Mouse (Mus musculus): ENCODE data around the gene Afm. TPM values are rescaled to one million over a fixed set of nuclear protein-coding genes. Genes with fewer than 3 reads are reported as not detected.

The Afm gene
- polyA plus RNA-seq, 1 experiment from 2014 or later: 34.6 TPM

GRCm38 (mm10) chr5:90565205-90565604 lies 46.5 kb downstream of the Afm start:
- 60% methylated on average over 6 of the region's 6 CpGs for WGBS (ENCODE audit: insufficient replicate concordance)
- no peak overlapping the region for H3K27ac ChIP-seq (ENCODE audit: low read length)
- no peak overlapping the region for H3K4me3 ChIP-seq (ENCODE audit: low read depth, low read length)
- no peaks in the 10 kb centered on the region for H3K4me1 ChIP-seq (ENCODE audit: control insufficient read depth, low read depth, low read length)
- no peaks in the 10 kb centered on the region for H3K36me3 ChIP-seq (ENCODE audit: control insufficient read depth, insufficient read depth)
- no peaks in the 10 kb centered on the region for H3K27me3 ChIP-seq (ENCODE audit: control insufficient read depth, insufficient read depth, low read depth, low read length)
- H3K4me2 ChIP-seq (ENCODE audit: low read depth, low read length): no peak overlapping the region
- no peak overlapping the region for H3K9ac ChIP-seq (ENCODE audit: low read depth, low read length)
- no peak for ATAC-seq (ENCODE audit: low read depth)
- H3K9me3 ChIP-seq (replicated peaks; ENCODE audit: control insufficient read depth, low read length): no peaks in the 10 kb centered on the region

GRCm38 (mm10) chr5:90567788-90568187 lies 49.1 kb downstream of the Afm start:
- H3K9ac ChIP-seq (ENCODE audit: low read depth, low read length): no peak overlapping the region
- H3K27ac ChIP-seq (ENCODE audit: low read length): peak overlapping the region; percentile 56
- H3K36me3 ChIP-seq (ENCODE audit: control insufficient read depth, insufficient read depth): no peaks in the 10 kb centered on the region
- no peaks in the 10 kb centered on the region for H3K4me1 ChIP-seq (ENCODE audit: control insufficient read depth, low read depth, low read length)
- no peak overlapping the region for H3K4me2 ChIP-seq (ENCODE audit: low read depth, low read length)
- ATAC-seq (ENCODE audit: low read depth): 0 out of 2 replicates have a peak, but pooled peaks have one; percentile 30
- H3K27me3 ChIP-seq (ENCODE audit: control insufficient read depth, insufficient read depth, low read depth, low read length): no peaks in the 10 kb centered on the region
- H3K9me3 ChIP-seq (replicated peaks; ENCODE audit: control insufficient read depth, low read length): no peaks in the 10 kb centered on the region
- H3K4me3 ChIP-seq (ENCODE audit: low read depth, low read length): no peak overlapping the region
- 51% methylated on average over 5 of the region's 5 CpGs for WGBS (ENCODE audit: insufficient replicate concordance)

- Histone ChIP-seq H3K27ac (ENCODE audit: low read length) (peak overlapping the region; percentile 56), H3K4me3 (ENCODE audit: low read depth, low read length) (no peak overlapping the region), H3K4me1 (ENCODE audit: control insufficient read depth, low read depth, low read length) (no peaks in the 10 kb centered on the region), H3K9me3 (replicated peaks; ENCODE audit: control insufficient read depth, low read length) (no peaks in the 10 kb centered on the region), H3K4me2 (ENCODE audit: low read depth, low read length) (no peak overlapping the region), H3K9ac (ENCODE audit: low read depth, low read length) (no peak overlapping the region), H3K36me3 (ENCODE audit: control insufficient read depth, insufficient read depth) (no peaks in the 10 kb centered on the region), H3K27me3 (ENCODE audit: control insufficient read depth, insufficient read depth, low read depth, low read length) (no peaks in the 10 kb centered on the region)
- ATAC-seq (ENCODE audit: low read depth): peak; percentile 89
Measured at GRCm38 (mm10) chr5:90568338-90568737, 49.6 kb downstream of the Afm start.

- H3K4me2 ChIP-seq (ENCODE audit: low read depth, low read length): no peak overlapping the region
- H3K4me3 ChIP-seq (ENCODE audit: low read depth, low read length): no peak overlapping the region
- H3K9ac ChIP-seq (ENCODE audit: low read depth, low read length): no peak overlapping the region
- H3K4me1 ChIP-seq (ENCODE audit: control insufficient read depth, low read depth, low read length): no peaks in the 10 kb centered on the region
- H3K9me3 ChIP-seq (replicated peaks; ENCODE audit: control insufficient read depth, low read length): no peaks in the 10 kb centered on the region
- ATAC-seq (ENCODE audit: low read depth): no peak
- H3K36me3 ChIP-seq (ENCODE audit: control insufficient read depth, insufficient read depth): no peaks in the 10 kb centered on the region
- H3K27me3 ChIP-seq (ENCODE audit: control insufficient read depth, insufficient read depth, low read depth, low read length): no peaks in the 10 kb centered on the region
- 62% methylated on average over 3 of the region's 3 CpGs for WGBS (ENCODE audit: insufficient replicate concordance)
- H3K27ac ChIP-seq (ENCODE audit: low read length): no peak overlapping the region
Measured at GRCm38 (mm10) chr5:90571216-90571615, 52.5 kb downstream of the Afm start.

GRCm38 (mm10) chr5:90577751-90578150 lies 59.0 kb downstream of the Afm start:
- no peaks in the 10 kb centered on the region for H3K27me3 ChIP-seq (ENCODE audit: control insufficient read depth, insufficient read depth, low read depth, low read length)
- H3K9ac ChIP-seq (ENCODE audit: low read depth, low read length): no peak overlapping the region
- H3K4me3 ChIP-seq (ENCODE audit: low read depth, low read length): no peak overlapping the region
- H3K36me3 ChIP-seq (ENCODE audit: control insufficient read depth, insufficient read depth): no peaks in the 10 kb centered on the region
- no peak overlapping the region for H3K4me2 ChIP-seq (ENCODE audit: low read depth, low read length)
- H3K27ac ChIP-seq (ENCODE audit: low read length): no peak overlapping the region
- H3K9me3 ChIP-seq (replicated peaks; ENCODE audit: control insufficient read depth, low read length): no peaks in the 10 kb centered on the region
- 0 out of 2 replicates have a peak, but pooled peaks have one; percentile 37 for ATAC-seq (ENCODE audit: low read depth)
- 62% methylated on average over 9 of the region's 9 CpGs for WGBS (ENCODE audit: insufficient replicate concordance)
- no peaks in the 10 kb centered on the region; the same call in 1 of the 2 replicates for H3K4me1 ChIP-seq (ENCODE audit: control insufficient read depth, low read depth, low read length)

- 67% methylated on average over 9 of the region's 9 CpGs for WGBS (ENCODE audit: insufficient replicate concordance)
- no peak overlapping the region for H3K27ac ChIP-seq (ENCODE audit: low read length)
Measured at GRCm38 (mm10) chr5:90579556-90579955, 60.8 kb downstream of the Afm start.

GRCm38 (mm10) chr5:90582179-90582578 lies 63.4 kb downstream of the Afm start:
- Histone ChIP-seq H3K36me3 (ENCODE audit: control insufficient read depth, insufficient read depth) (no peaks in the 10 kb centered on the region), H3K4me1 (ENCODE audit: control insufficient read depth, low read depth, low read length) (no peaks in the 10 kb centered on the region; the same call in 1 of the 2 replicates), H3K27ac (ENCODE audit: low read length) (peak overlapping the region; percentile 63; the same call in 1 of the 2 replicates), H3K4me3 (ENCODE audit: low read depth, low read length) (no peak overlapping the region), H3K9me3 (replicated peaks; ENCODE audit: control insufficient read depth, low read length) (no peaks in the 10 kb centered on the region), H3K4me2 (ENCODE audit: low read depth, low read length) (no peak overlapping the region), H3K27me3 (ENCODE audit: control insufficient read depth, insufficient read depth, low read depth, low read length) (no peaks in the 10 kb centered on the region), H3K9ac (ENCODE audit: low read depth, low read length) (no peak overlapping the region)
- WGBS (ENCODE audit: insufficient replicate concordance): 53% methylated on average over 6 of the region's 6 CpGs
- ATAC-seq (ENCODE audit: low read depth): peak; percentile 63

More at GRCm38 (mm10) chr5:90579556-90579955, 60.8 kb downstream of the Afm start:
- no peaks in the 10 kb centered on the region for H3K9me3 ChIP-seq (replicated peaks; ENCODE audit: control insufficient read depth, low read length)
- H3K9ac ChIP-seq (ENCODE audit: low read depth, low read length): no peak overlapping the region
- H3K4me1 ChIP-seq (ENCODE audit: control insufficient read depth, low read depth, low read length): no peaks in the 10 kb centered on the region; the same call in 1 of the 2 replicates
- no peaks in the 10 kb centered on the region for H3K36me3 ChIP-seq (ENCODE audit: control insufficient read depth, insufficient read depth)
- ATAC-seq (ENCODE audit: low read depth): no peak
- H3K4me2 ChIP-seq (ENCODE audit: low read depth, low read length): no peak overlapping the region
- no peak overlapping the region for H3K4me3 ChIP-seq (ENCODE audit: low read depth, low read length)
- no peaks in the 10 kb centered on the region for H3K27me3 ChIP-seq (ENCODE audit: control insufficient read depth, insufficient read depth, low read depth, low read length)

GRCm38 (mm10) chr5:90584799-90585198 lies 66.1 kb downstream of the Afm start:
- no peak overlapping the region for H3K4me3 ChIP-seq (ENCODE audit: low read depth, low read length)
- WGBS (ENCODE audit: insufficient replicate concordance): 62% methylated on average over 7 of the region's 7 CpGs
- H3K4me2 ChIP-seq (ENCODE audit: low read depth, low read length): no peak overlapping the region
- no peaks in the 10 kb centered on the region for H3K4me1 ChIP-seq (ENCODE audit: control insufficient read depth, low read depth, low read length)
- H3K36me3 ChIP-seq (ENCODE audit: control insufficient read depth, insufficient read depth): no peaks in the 10 kb centered on the region
- no peaks in the 10 kb centered on the region for H3K27me3 ChIP-seq (ENCODE audit: control insufficient read depth, insufficient read depth, low read depth, low read length)
- no peaks in the 10 kb centered on the region for H3K9me3 ChIP-seq (replicated peaks; ENCODE audit: control insufficient read depth, low read length)
- no peak for ATAC-seq (ENCODE audit: low read depth)
- H3K9ac ChIP-seq (ENCODE audit: low read depth, low read length): no peak overlapping the region
- no peak overlapping the region for H3K27ac ChIP-seq (ENCODE audit: low read length)

- WGBS (ENCODE audit: insufficient replicate concordance): 52% methylated on average over 5 of the region's 5 CpGs
- Histone ChIP-seq H3K9me3 (replicated peaks; ENCODE audit: control insufficient read depth, low read length) (no peaks in the 10 kb centered on the region), H3K4me2 (ENCODE audit: low read depth, low read length) (no peak overlapping the region), H3K36me3 (ENCODE audit: control insufficient read depth, insufficient read depth) (no peaks in the 10 kb centered on the region), H3K4me1 (ENCODE audit: control insufficient read depth, low read depth, low read length) (no peaks in the 10 kb centered on the region), H3K4me3 (ENCODE audit: low read depth, low read length) (no peak overlapping the region), H3K27ac (ENCODE audit: low read length) (no peak overlapping the region), H3K27me3 (ENCODE audit: control insufficient read depth, insufficient read depth, low read depth, low read length) (no peaks in the 10 kb centered on the region), H3K9ac (ENCODE audit: low read depth, low read length) (no peak overlapping the region)
- ATAC-seq (ENCODE audit: low read depth): no peak
Measured at GRCm38 (mm10) chr5:90586511-90586910, 67.8 kb downstream of the Afm start.
